Mouse (Mus musculus): ENCODE data around the gene Fam214b. TPM values are rescaled to one million over a fixed set of nuclear protein-coding genes. Genes with fewer than 3 reads are reported as not detected.

The Fam214b gene
- 40.3 and 40.6 TPM in 2 replicates for polyA plus RNA-seq (2016; fragmentation: Nextera tagmentation; extraction: Ambion mirVana)

- Histone ChIP-seq H3K27me3 (no peaks in the 10 kb centered on the region), H3K4me3 (replicated peaks) (peak within 1 kb of the TSS; percentile 56), H3K4me1 (peaks cover 35% of the 10 kb centered on the region), H3K4me2 (peak within 1 kb of the TSS; percentile 84), H3K9me3 (no peaks in the 10 kb centered on the region), H3K9ac (peak within 1 kb of the TSS; percentile 73), H3K27ac (peak within 1 kb of the TSS; percentile 97), H3K36me3 (replicated peaks) (no peaks in the 10 kb centered on the region; the same call in 1 of the 2 replicates)
- under 1% methylated on average over 33 of the region's 33 CpGs for WGBS
- ATAC-seq (ENCODE audit: low FRiP score): peak; percentile 89
Observed at GRCm38 (mm10) chr4:43045659-43046302, at the start of gene Fam214b. Gene Fam214b (minus strand): TSS chr4:43046220.

GRCm38 (mm10) chr4:43091183-43091582 is 45.2 kb upstream of the Fam214b start:
- Histone ChIP-seq H3K4me3 (replicated peaks) (no peak overlapping the region), H3K27me3 (no peaks in the 10 kb centered on the region), H3K9ac (no peak overlapping the region), H3K9me3 (no peaks in the 10 kb centered on the region), H3K27ac (no peak overlapping the region), H3K4me2 (no peak overlapping the region), H3K4me1 (no peaks in the 10 kb centered on the region), H3K36me3 (replicated peaks) (0 out of 2 replicates have a peak, but pooled peaks cover 4% of the 10 kb centered on the region)
- 84% methylated on average over 4 of the region's 4 CpGs for WGBS
- ATAC-seq (ENCODE audit: low FRiP score): no peak

GRCm38 (mm10) chr4:43089950-43090349 is 43.9 kb upstream of the Fam214b start:
- Histone ChIP-seq H3K9me3 (no peaks in the 10 kb centered on the region), H3K27ac (no peak overlapping the region), H3K36me3 (replicated peaks) (no peaks in the 10 kb centered on the region), H3K4me1 (no peaks in the 10 kb centered on the region), H3K4me2 (no peak overlapping the region), H3K9ac (no peak overlapping the region), H3K27me3 (no peaks in the 10 kb centered on the region), H3K4me3 (replicated peaks) (no peak overlapping the region)
- no peak for ATAC-seq (ENCODE audit: low FRiP score)
- WGBS: 90% methylated on average over 2 of the region's 2 CpGs

- H3K27me3 ChIP-seq: no peaks in the 10 kb centered on the region
- H3K27ac ChIP-seq: no peak overlapping the region
- no peak overlapping the region for H3K4me3 ChIP-seq (replicated peaks)
- ATAC-seq (ENCODE audit: low FRiP score): no peak
- H3K9ac ChIP-seq: no peak overlapping the region
- no peaks in the 10 kb centered on the region for H3K4me1 ChIP-seq
- WGBS: 86% methylated on average over 2 of the region's 2 CpGs
- no peaks in the 10 kb centered on the region for H3K9me3 ChIP-seq
- no peaks in the 10 kb centered on the region for H3K36me3 ChIP-seq (replicated peaks)
- no peak overlapping the region for H3K4me2 ChIP-seq
Observed at GRCm38 (mm10) chr4:43082458-43082857, 36.4 kb upstream of the Fam214b start.

GRCm38 (mm10) chr4:43078071-43078718 is 32.2 kb upstream of the Fam214b start:
- 65% methylated on average over 7 of the region's 7 CpGs for WGBS
- no peaks in the 10 kb centered on the region for H3K27me3 ChIP-seq

GRCm38 (mm10) chr4:43074923-43075322 is 28.9 kb upstream of the Fam214b start:
- H3K9me3 ChIP-seq: no peaks in the 10 kb centered on the region
- no peak overlapping the region for H3K4me2 ChIP-seq
- no peak for ATAC-seq (ENCODE audit: low FRiP score)
- H3K27me3 ChIP-seq: no peaks in the 10 kb centered on the region
- no peaks in the 10 kb centered on the region for H3K36me3 ChIP-seq (replicated peaks)
- H3K9ac ChIP-seq: no peak overlapping the region
- H3K27ac ChIP-seq: no peak overlapping the region
- no peak overlapping the region for H3K4me3 ChIP-seq (replicated peaks)
- H3K4me1 ChIP-seq: no peaks in the 10 kb centered on the region

More at GRCm38 (mm10) chr4:43078071-43078718, 32.2 kb upstream of the Fam214b start:
- no peak for ATAC-seq (ENCODE audit: low FRiP score)
- Histone ChIP-seq H3K27ac (no peak overlapping the region), H3K4me3 (replicated peaks) (no peak overlapping the region), H3K9ac (no peak overlapping the region), H3K4me2 (no peak overlapping the region), H3K9me3 (no peaks in the 10 kb centered on the region), H3K36me3 (replicated peaks) (no peaks in the 10 kb centered on the region), H3K4me1 (no peaks in the 10 kb centered on the region)

GRCm38 (mm10) chr4:43065471-43065870 is 19.5 kb upstream of the Fam214b start:
- no peak overlapping the region for H3K4me2 ChIP-seq
- H3K4me1 ChIP-seq: peaks cover 5% of the 10 kb centered on the region; the same call in 1 of the 2 replicates
- H3K9me3 ChIP-seq: no peaks in the 10 kb centered on the region
- H3K27me3 ChIP-seq: no peaks in the 10 kb centered on the region
- no peak overlapping the region for H3K9ac ChIP-seq
- WGBS: 95% methylated on average over 4 of the region's 4 CpGs
- no peak overlapping the region for H3K27ac ChIP-seq
- no peak overlapping the region for H3K4me3 ChIP-seq (replicated peaks)
- no peaks in the 10 kb centered on the region for H3K36me3 ChIP-seq (replicated peaks)
- no peak for ATAC-seq (ENCODE audit: low FRiP score)

- 46% methylated on average over 3 of the region's 3 CpGs for WGBS
- Histone ChIP-seq H3K9me3 (no peaks in the 10 kb centered on the region), H3K4me2 (peak overlapping the region; percentile 80; the same call in 1 of the 2 replicates), H3K4me3 (replicated peaks) (0 out of 2 replicates have a peak overlapping the region, but pooled peaks have one; percentile 76), H3K36me3 (replicated peaks) (no peaks in the 10 kb centered on the region), H3K27me3 (no peaks in the 10 kb centered on the region), H3K9ac (no peak overlapping the region), H3K27ac (no peak overlapping the region), H3K4me1 (peaks cover 20% of the 10 kb centered on the region; the same call in 1 of the 2 replicates)
- no peak for ATAC-seq (ENCODE audit: low FRiP score)
Observed at GRCm38 (mm10) chr4:43060286-43060685, 14.3 kb upstream of the Fam214b start.

GRCm38 (mm10) chr4:43059697-43060096 is 13.7 kb upstream of the Fam214b start:
- peak overlapping the region; percentile 76 for H3K4me3 ChIP-seq (replicated peaks)
- H3K36me3 ChIP-seq (replicated peaks): no peaks in the 10 kb centered on the region
- H3K27ac ChIP-seq: no peak overlapping the region
- 38% methylated on average over 3 of the region's 3 CpGs for WGBS
- no peaks in the 10 kb centered on the region for H3K27me3 ChIP-seq
- no peaks in the 10 kb centered on the region for H3K9me3 ChIP-seq
- H3K9ac ChIP-seq: peak overlapping the region; percentile 81; the same call in 1 of the 2 replicates
- H3K4me1 ChIP-seq: peaks cover 20% of the 10 kb centered on the region; the same call in 1 of the 2 replicates
- H3K4me2 ChIP-seq: peak overlapping the region; percentile 80
- no peak for ATAC-seq (ENCODE audit: low FRiP score)

- H3K4me1 ChIP-seq: peaks cover 20% of the 10 kb centered on the region; the same call in 1 of the 2 replicates
- H3K4me2 ChIP-seq: peak within 1 kb of the TSS; percentile 80
- H3K27ac ChIP-seq: peak within 1 kb of the TSS; percentile 85
- H3K9ac ChIP-seq: peak within 1 kb of the TSS; percentile 81
- H3K4me3 ChIP-seq (replicated peaks): peak within 1 kb of the TSS; percentile 76
- peak; percentile 98 for ATAC-seq (ENCODE audit: low FRiP score)
- H3K36me3 ChIP-seq (replicated peaks): no peaks in the 10 kb centered on the region
- no peaks in the 10 kb centered on the region for H3K9me3 ChIP-seq
- WGBS: under 1% methylated on average over 90 of the region's 90 CpGs
- no peaks in the 10 kb centered on the region for H3K27me3 ChIP-seq
Observed at GRCm38 (mm10) chr4:43058753-43059654, 13.0 kb upstream of the Fam214b start, which contains the start of gene Unc13b. Gene Unc13b (plus strand): TSS chr4:43058953.

- H3K4me1 ChIP-seq: peaks cover 20% of the 10 kb centered on the region; the same call in 1 of the 2 replicates
- H3K27me3 ChIP-seq: no peaks in the 10 kb centered on the region
- whole genome bisulfite sequencing: 18% methylated on average over 8 of the region's 8 CpGs
- no peak; the same call in 1 of the 2 replicates for ATAC-seq (ENCODE audit: low FRiP score)
- H3K36me3 ChIP-seq (replicated peaks): no peaks in the 10 kb centered on the region
- H3K9me3 ChIP-seq: no peaks in the 10 kb centered on the region
- peak overlapping the region; percentile 80 for H3K4me2 ChIP-seq
- no peak overlapping the region for H3K9ac ChIP-seq
- no peak overlapping the region for H3K27ac ChIP-seq
- H3K4me3 ChIP-seq (replicated peaks): peak overlapping the region; percentile 76
Observed at GRCm38 (mm10) chr4:43058392-43058752, 12.4 kb upstream of the Fam214b start.

- H3K4me1 ChIP-seq: peaks cover 20% of the 10 kb centered on the region; the same call in 1 of the 2 replicates
- no peaks in the 10 kb centered on the region for H3K9me3 ChIP-seq
- no peaks in the 10 kb centered on the region for H3K36me3 ChIP-seq (replicated peaks)
- no peaks in the 10 kb centered on the region for H3K27me3 ChIP-seq
- no peak overlapping the region for H3K4me3 ChIP-seq (replicated peaks)
- no peak overlapping the region for H3K27ac ChIP-seq
- H3K9ac ChIP-seq: no peak overlapping the region
- WGBS: 92% methylated on average over 5 of the region's 5 CpGs
- ATAC-seq (ENCODE audit: low FRiP score): no peak
- no peak overlapping the region for H3K4me2 ChIP-seq
Observed at GRCm38 (mm10) chr4:43057654-43058053, 11.6 kb upstream of the Fam214b start.

Data from forebrain, embryonic 12.5 days (tissue).